Mouse (Mus musculus): ENCODE measurements at regions not wholly inside any gene's neighbourhood (a gene's known extent, or its start where the extent isn't known, plus 50 kb on each side); places are given as distances from the start of the nearest gene placed in this dataset.

- TF ChIP-seq CTCF (IDR thresholded peaks at IDR 0.05; ENCODE audit: borderline replicate concordance, insufficient read depth, low read depth, low read length) (no peak), POLR2A (IDR thresholded peaks at IDR 0.05; ENCODE audit: borderline replicate concordance, insufficient read depth, low read length) (no peak)
Observed at GRCm38 (mm10) chrX:130874157-130874556, 1124.6 kb downstream of the Diaph2 start.

Data from cerebellum, adult 2 months (tissue).